Mouse (Mus musculus) cerebellum, adult 8-10 months (tissue): ENCODE results near the gene Mrps33.

Experiments
- DNase-seq: peaks from one replicate; pipeline ENCODE4 v3.0.0; 2022

Mrps33 gene

GRCm38 (mm10) chr6:39778506-39778905 lies 32.3 kb downstream of the Mrps33 start:
- DNase-seq = no peak

- DNase-seq = no peak
These were observed 34.5 kb downstream of the Mrps33 start for GRCm38 (mm10) chr6:39776275-39776674.

- DNase-seq = no peak
These were observed 35.8 kb downstream of the Mrps33 start for GRCm38 (mm10) chr6:39775029-39775428.

GRCm38 (mm10) chr6:39757229-39757628 lies 53.6 kb downstream of the Mrps33 start:
- no peak for DNase-seq
